Mouse (Mus musculus) hindbrain, postnatal 0 days (tissue): ENCODE data around the gene Nrg3. TPM values are rescaled to one million over a fixed set of nuclear protein-coding genes. Genes with fewer than 3 reads are reported as not detected.
A peak's percentile ranks its signal among the peaks of the same experiment; 100 is the strongest.

Experiments used
- ATAC-seq: fragments of 200-750 bp; cut with Nextera tagmentation; 2 replicates; pipeline ENCODE4 v1.8.0; 2017; ENCODE audit warnings: mild to moderate bottlenecking, moderate TSS enrichment, moderate library complexity
- DNase-seq: peaks from one replicate; pipeline ENCODE4 v3.0.0-alpha.2; 2015; ENCODE audit warnings: low spot score
- H3K27ac ChIP-seq: fragments of 300-500 bp; sonication (generic); 2 replicates; pipeline ENCODE4 v1.5.1; 2014; ENCODE audit warnings: mild to moderate bottlenecking
- H3K27me3 ChIP-seq: fragments of 300-500 bp; sonication (generic); 2 replicates; pipeline ENCODE4 v1.6.1; 2014; ENCODE audit warnings: low read length, mixed read lengths; ENCODE audit not compliant: insufficient read depth
- H3K36me3 ChIP-seq: fragments of 300-500 bp; sonication (generic); 2 replicates; pipeline ENCODE4 v1.6.1; 2014; ENCODE audit warnings: low read length, mixed read lengths; ENCODE audit not compliant: insufficient read depth
- H3K4me1 ChIP-seq: fragments of 300-500 bp; sonication (generic); 2 replicates; pipeline ENCODE4 v1.6.1; 2014; ENCODE audit warnings: antibody characterized with exemption, low read length, mixed read lengths; ENCODE audit not compliant: insufficient read depth
- H3K4me2 ChIP-seq: fragments of 300-500 bp; sonication (generic); 2 replicates; pipeline ENCODE4 v1.6.1; 2014; ENCODE audit warnings: low read depth, mild to moderate bottlenecking, low read length, moderate library complexity, mixed read lengths
- H3K4me3 ChIP-seq: fragments of 300-500 bp; sonication (generic); 2 replicates; pipeline ENCODE4 v1.5.1; 2014; ENCODE audit warnings: low read length
- H3K9ac ChIP-seq: fragments of 300-500 bp; sonication (generic); replicated peaks from 2 replicates; pipeline ENCODE4 v1.6.1; 2014; ENCODE audit warnings: mild to moderate bottlenecking, low read length, moderate library complexity, mixed read lengths
- H3K9me3 ChIP-seq: fragments of 300-500 bp; sonication (generic); 2 replicates; pipeline ENCODE4 v1.6.1; 2016; ENCODE audit warnings: low read length, mixed read lengths
- CTCF ChIP-seq: IDR thresholded peaks from 2 replicates; pipeline ENCODE4 v1.5.1; 2016; ENCODE audit warnings: antibody characterized with exemption, control low read depth, low read depth
- WGBS: fragments of 180-500 bp; shearing (Covaris S2); extraction: QIAGEN DNeasy Blood & Tissue Kit; methylation state at CpG from one replicate; pipeline ENCODE4 v1.1.7; 2014; 5-methylcytosine and 5-hydroxymethylcytosine counted together
- polyA plus RNA-seq: library from polyadenylated mRNA; unstranded; fragments of >200 nt; fragmentation: Nextera tagmentation; extraction: Ambion mirVana; gene quantifications from 2 replicates; pipeline ENCODE4 v1.2.1, GENCODE M21; 2015
- total RNA-seq: library from RNA; depleted of rRNA; stranded (reverse); fragments of >200 nt; gene quantifications from 2 replicates; pipeline ENCODE4 v1.2.3, GENCODE M21; 2014

Nrg3 gene
- total and polyA plus RNA-seq, 2 experiments from 2014 or later, result 8.6 to 29.7 TPM

GRCm38 (mm10) chr14:38923652-38924051 lies 549.2 kb downstream of the Nrg3 start:
- Histone ChIP-seq H3K9ac (no peak overlapping the region), H3K27me3 (no peaks in the 10 kb centered on the region), H3K4me1 (no peaks in the 10 kb centered on the region), H3K4me2 (no peak overlapping the region), H3K36me3 (no peaks in the 10 kb centered on the region), H3K9me3 (no peaks in the 10 kb centered on the region), H3K4me3 (no peak overlapping the region), H3K27ac (no peak overlapping the region)
- ATAC-seq (no peak), DNase-seq (no peak)
- WGBS, result 78% methylated on average over 1 of the region's 1 CpGs
- no peak for TF ChIP-seq CTCF

- H3K4me1 ChIP-seq, result no peaks in the 10 kb centered on the region
- DNase-seq (no peak), ATAC-seq (no peak)
- H3K4me2 ChIP-seq, result no peak overlapping the region
- no peaks in the 10 kb centered on the region for H3K27me3 ChIP-seq
- H3K36me3 ChIP-seq, result no peaks in the 10 kb centered on the region
- H3K9ac ChIP-seq, result no peak overlapping the region
- no peak overlapping the region for H3K27ac ChIP-seq
- H3K9me3 ChIP-seq, result no peaks in the 10 kb centered on the region
- no peak overlapping the region for H3K4me3 ChIP-seq
- TF ChIP-seq CTCF, result no peak
- WGBS, result 78% methylated on average over 2 of the region's 2 CpGs
Measured at GRCm38 (mm10) chr14:38920800-38921199, 552.1 kb downstream of the Nrg3 start.

- H3K4me1 ChIP-seq, result no peaks in the 10 kb centered on the region
- DNase-seq (no peak), ATAC-seq (no peak)
- H3K9ac ChIP-seq, result no peak overlapping the region
- WGBS, result 58% methylated on average over 2 of the region's 2 CpGs
- no peaks in the 10 kb centered on the region for H3K36me3 ChIP-seq
- no peak overlapping the region for H3K4me2 ChIP-seq
- TF ChIP-seq CTCF, result no peak
- H3K9me3 ChIP-seq, result no peaks in the 10 kb centered on the region
- no peaks in the 10 kb centered on the region for H3K27me3 ChIP-seq
- H3K4me3 ChIP-seq, result no peak overlapping the region
- no peak overlapping the region for H3K27ac ChIP-seq
Measured at GRCm38 (mm10) chr14:38870591-38870990, 602.3 kb downstream of the Nrg3 start.

DNA sequence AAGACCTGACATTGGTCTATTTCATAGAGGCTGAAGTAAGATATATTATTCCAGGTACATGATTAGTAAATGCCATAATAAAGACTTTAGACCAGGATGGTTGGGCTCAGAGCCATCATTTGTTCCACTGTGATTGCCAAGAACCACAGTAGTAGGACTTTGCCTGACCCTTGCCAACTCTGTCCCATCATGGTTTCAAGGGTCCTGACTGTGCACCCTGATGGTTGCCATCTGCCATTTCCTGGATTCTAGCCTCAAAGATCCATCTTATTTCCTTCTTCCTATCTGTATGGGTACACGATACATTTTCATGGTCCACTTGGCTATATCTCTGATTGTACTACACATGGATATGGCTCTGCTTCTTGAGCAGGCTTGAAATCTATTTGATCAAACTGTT lies 625.3 kb downstream of the Nrg3 start:
- Histone ChIP-seq H3K4me3 (no peak overlapping the region), H3K36me3 (no peaks in the 10 kb centered on the region), H3K9me3 (no peaks in the 10 kb centered on the region), H3K27me3 (no peaks in the 10 kb centered on the region), H3K9ac (no peak overlapping the region), H3K4me1 (no peaks in the 10 kb centered on the region), H3K27ac (no peak overlapping the region), H3K4me2 (no peak overlapping the region)
- peak; percentile 63 for DNase-seq
- no peak for TF ChIP-seq CTCF
- 74% methylated on average over 1 of the region's 1 CpGs for WGBS
- peak; percentile 83 for ATAC-seq

DNA sequence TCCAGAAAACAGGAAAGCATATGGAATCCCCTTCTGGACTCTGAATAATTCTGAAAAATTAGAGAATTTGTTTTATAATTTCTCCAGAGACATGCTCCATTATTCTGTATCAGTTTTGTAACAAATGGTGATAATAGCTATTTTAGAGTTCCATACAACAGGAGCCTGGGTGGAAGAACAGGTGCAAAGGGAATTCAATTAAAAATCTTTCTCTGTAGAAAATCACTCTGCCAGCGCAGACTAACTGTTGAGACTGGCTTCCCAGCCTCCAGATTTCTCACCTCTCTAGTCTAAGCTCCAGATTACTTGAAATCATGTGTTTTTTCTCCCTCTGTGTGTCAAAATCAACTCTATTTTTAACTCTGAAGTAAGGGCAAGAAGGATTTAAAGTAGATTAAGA lies 625.8 kb downstream of the Nrg3 start:
- 59% methylated on average over 1 of the region's 1 CpGs for WGBS
- Histone ChIP-seq H3K27ac (no peak overlapping the region), H3K9me3 (no peaks in the 10 kb centered on the region), H3K9ac (no peak overlapping the region), H3K27me3 (no peaks in the 10 kb centered on the region), H3K36me3 (no peaks in the 10 kb centered on the region), H3K4me3 (no peak overlapping the region), H3K4me2 (no peak overlapping the region), H3K4me1 (no peaks in the 10 kb centered on the region)
- no peak for TF ChIP-seq CTCF
- DNase-seq, result peak; percentile 12
- ATAC-seq, result no peak; the same call in 1 of the 2 replicates

GRCm38 (mm10) chr14:38835006-38835405 lies 637.9 kb downstream of the Nrg3 start:
- Histone ChIP-seq H3K9me3 (no peaks in the 10 kb centered on the region), H3K4me2 (no peak overlapping the region), H3K27ac (no peak overlapping the region), H3K9ac (no peak overlapping the region), H3K27me3 (no peaks in the 10 kb centered on the region), H3K4me1 (no peaks in the 10 kb centered on the region), H3K36me3 (no peaks in the 10 kb centered on the region), H3K4me3 (no peak overlapping the region)
- WGBS, result 73% methylated on average over 4 of the region's 4 CpGs
- TF ChIP-seq CTCF, result no peak
- no peak for ATAC-seq
- DNase-seq, result no peak

- no peak for TF ChIP-seq CTCF
- ATAC-seq (peak; percentile 84), DNase-seq (peak; percentile 70)
- H3K9me3 ChIP-seq, result no peaks in the 10 kb centered on the region
- no peak overlapping the region for H3K27ac ChIP-seq
- 32% methylated on average over 1 of the region's 1 CpGs for WGBS
- no peak overlapping the region for H3K4me3 ChIP-seq
- no peaks in the 10 kb centered on the region for H3K27me3 ChIP-seq
- no peaks in the 10 kb centered on the region for H3K4me1 ChIP-seq
- no peak overlapping the region for H3K9ac ChIP-seq
- H3K4me2 ChIP-seq, result no peak overlapping the region
- H3K36me3 ChIP-seq, result no peaks in the 10 kb centered on the region
Measured at GRCm38 (mm10) chr14:38824891-38825290, 648.0 kb downstream of the Nrg3 start.
